Mouse (Mus musculus) liver, postnatal 0 days (tissue): ENCODE data around the gene Mtcl1.

Experiments used
- CTCF ChIP-seq: sonication (generic); IDR thresholded peaks from 2 replicates; pipeline ENCODE4 v1.5.1; 2016; ENCODE audit warnings: antibody characterized with exemption, low read depth
- EP300 ChIP-seq: IDR thresholded peaks from 2 replicates; pipeline ENCODE4 v1.6.1; 2016; ENCODE audit warnings: antibody characterized with exemption, low read depth, mild to moderate bottlenecking

DNA sequence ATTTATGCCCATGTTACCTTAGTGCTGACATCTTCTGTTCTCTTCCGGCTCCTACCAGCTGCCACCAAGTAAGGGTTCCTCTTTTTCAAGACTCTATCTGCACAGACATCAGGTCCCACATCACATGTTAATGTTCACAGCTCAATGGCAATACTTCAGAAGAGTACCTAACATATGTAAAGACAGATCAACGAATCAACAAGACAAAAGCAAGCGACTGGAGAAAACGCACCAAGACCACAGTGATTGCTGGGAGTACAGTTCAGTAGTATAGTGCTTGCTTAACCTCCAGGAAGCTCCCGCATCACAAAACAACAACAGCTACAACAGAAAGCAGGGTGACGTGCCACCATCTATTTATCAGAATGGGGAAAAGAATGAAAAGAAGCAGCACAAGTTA, 37.0 kb upstream of the Mtcl1 start:
- TF ChIP-seq CTCF (no peak), EP300 (no peak)
